ENCODE assay signal across 8 mouse cellular contexts in the genomic region with DNA sequence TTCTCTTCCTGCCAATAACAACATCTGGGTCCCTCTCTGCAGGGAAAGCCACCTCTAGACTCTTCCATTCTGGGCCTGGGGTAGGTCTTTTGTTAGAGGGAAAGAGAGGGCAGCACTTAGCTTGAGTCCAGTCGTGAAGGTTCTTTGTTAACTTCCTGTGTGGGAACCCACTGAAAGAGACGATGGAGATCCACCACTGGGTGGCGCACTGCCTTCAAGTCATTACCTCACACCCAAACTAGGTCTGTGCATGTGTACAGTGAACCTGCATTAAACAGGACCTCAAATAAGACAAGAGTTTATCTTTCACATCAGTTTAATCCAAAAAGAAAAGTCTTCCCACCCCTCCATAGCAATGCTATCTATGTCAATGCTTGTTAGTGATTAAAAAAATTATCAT. TPM values are rescaled to one million over a fixed set of nuclear protein-coding genes. Genes with fewer than 3 reads are reported as not detected.
DNase-seq lines count a peak whose midpoint lies in the region; ATAC-seq and TF ChIP-seq lines count a peak whose summit lies in the region.

No protein-coding gene starts in this region.

- no peak overlapping the region for H3K9ac ChIP-seq in midbrain, embryonic 15.5 days
- no peak overlapping the region for H3K9ac ChIP-seq in midbrain, postnatal 0 days (replicated peaks; ENCODE audit: low read length, poor library complexity, severe bottlenecking)

- H3K27me3 ChIP-seq in midbrain, embryonic 10.5 days (ENCODE audit: low read depth, poor library complexity, severe bottlenecking), result no peaks in the 10 kb centered on the region
- H3K27me3 ChIP-seq in midbrain, embryonic 15.5 days (replicated peaks), result no peaks in the 10 kb centered on the region
- H3K27me3 ChIP-seq in midbrain, postnatal 0 days (ENCODE audit: insufficient read depth, low read length), result no peaks in the 10 kb centered on the region

- DNase-seq in midbrain, embryonic 10.5 days (ENCODE audit: low spot score), result peak; percentile 68
- DNase-seq in cerebellum, postnatal 4 days (ENCODE audit: low spot score in 2 of 2), result peak; percentile 56 to 73
- peak; percentile 62 for DNase-seq in gastrocnemius, postnatal 14 days
- peak; percentile 13 for DNase-seq in kidney, adult 11 months
- peak; percentile 75 for DNase-seq in left cerebral cortex, postnatal 4 days
- peak; percentile 75 for DNase-seq in midbrain, postnatal 0 days (ENCODE audit: low spot score)
- peak; percentile 59 to 74 for DNase-seq in spleen, postnatal 36 days (ENCODE audit: low spot score in 2 of 2)

- intact Hi-C loops in gastrocnemius, postnatal 14 days (cut with DNase I; ENCODE audit: low total_unique reads), result loop anchor here (5.0 to 10.0 kb wide), 2 partner anchors 115 to 328 kb away; no protein-coding TSS in a partner anchor
- intact Hi-C loops in left cerebral cortex, postnatal 4 days (cut with DNase I), result loop anchor here (5.0 to 10.0 kb wide), 3 partner anchors 115 to 928 kb away; no protein-coding TSS in a partner anchor

- H3K27ac ChIP-seq in midbrain, embryonic 10.5 days (replicated peaks), result no peak overlapping the region
- H3K27ac ChIP-seq in midbrain, embryonic 15.5 days, result no peak overlapping the region
- no peak overlapping the region for H3K27ac ChIP-seq in midbrain, postnatal 0 days (ENCODE audit: low read depth, low read length)

- H3K4me2 ChIP-seq in midbrain, embryonic 15.5 days, result no peak overlapping the region
- H3K4me2 ChIP-seq in midbrain, postnatal 0 days (ENCODE audit: low read depth, low read length, poor library complexity, severe bottlenecking), result no peak overlapping the region

- no peaks in the 10 kb centered on the region for H3K4me1 ChIP-seq in midbrain, embryonic 10.5 days
- H3K4me1 ChIP-seq in midbrain, embryonic 15.5 days, result no peaks in the 10 kb centered on the region
- no peaks in the 10 kb centered on the region for H3K4me1 ChIP-seq in midbrain, postnatal 0 days (ENCODE audit: insufficient read depth, low read length)

- peak; percentile 88 for TF ChIP-seq CTCF in midbrain, postnatal 0 days (IDR thresholded peaks at IDR 0.05)

- H3K36me3 ChIP-seq in midbrain, embryonic 10.5 days, result no peaks in the 10 kb centered on the region
- no peaks in the 10 kb centered on the region for H3K36me3 ChIP-seq in midbrain, embryonic 15.5 days (replicated peaks)
- no peaks in the 10 kb centered on the region for H3K36me3 ChIP-seq in midbrain, postnatal 0 days (ENCODE audit: insufficient read depth, low read length)

- H3K9me3 ChIP-seq in midbrain, embryonic 10.5 days (replicated peaks), result no peaks in the 10 kb centered on the region
- no peaks in the 10 kb centered on the region for H3K9me3 ChIP-seq in midbrain, embryonic 15.5 days
- no peaks in the 10 kb centered on the region for H3K9me3 ChIP-seq in midbrain, postnatal 0 days (ENCODE audit: low read length)

- no peak overlapping the region for H3K4me3 ChIP-seq in midbrain, embryonic 10.5 days
- no peak overlapping the region for H3K4me3 ChIP-seq in midbrain, embryonic 15.5 days
- no peak overlapping the region for H3K4me3 ChIP-seq in midbrain, postnatal 0 days (ENCODE audit: low read depth, low read length)

- ATAC-seq in midbrain, embryonic 15.5 days (replicated peaks), result no peak; the same call in 1 of the 2 replicates
- 0 out of 2 replicates have a peak, but pooled peaks have one; percentile 55 for ATAC-seq in midbrain, postnatal 0 days (ENCODE audit: low FRiP score)

- 3% methylated on average over 3 of the region's 3 CpGs for WGBS in midbrain, embryonic 10.5 days
- 4% methylated on average over 3 of the region's 3 CpGs for WGBS in midbrain, embryonic 15.5 days
- 2% methylated on average over 3 of the region's 3 CpGs for WGBS in midbrain, postnatal 0 days

RNA-seq across cellular contexts. Expression of a gene that starts 31.0 kb away (rescaled TPM):
- not detected in 2 replicates for polyA plus RNA-seq in midbrain, embryonic 10.5 days (2016; fragmentation: Nextera tagmentation; extraction: Ambion mirVana)
- not detected in 2 replicates for polyA plus RNA-seq in midbrain, embryonic 15.5 days (2015; fragmentation: Nextera tagmentation; extraction: Ambion mirVana)
- not detected for total RNA-seq in gastrocnemius, postnatal 14 days (2021)
- not detected for total RNA-seq in left cerebral cortex, postnatal 4 days (2021)
- total RNA-seq in midbrain, postnatal 0 days (2014; rRNA removed), result not detected in 2 replicates
- polyA plus RNA-seq in midbrain, postnatal 0 days (2015; fragmentation: Nextera tagmentation; extraction: Ambion mirVana), result not detected in 2 replicates

RNA-seq across cellular contexts. Expression of a gene that starts 41.8 kb away (rescaled TPM):
- not detected in 2 replicates for polyA plus RNA-seq in midbrain, embryonic 10.5 days (2016; fragmentation: Nextera tagmentation; extraction: Ambion mirVana)
- 0.88 and 0.95 TPM in 2 replicates for polyA plus RNA-seq in midbrain, embryonic 15.5 days (2015; fragmentation: Nextera tagmentation; extraction: Ambion mirVana)
- 10 to 100 TPM; 13.6 to 19.2 TPM for total RNA-seq in gastrocnemius, postnatal 14 days (2021)
- 1 to 10 TPM; 2.2 to 2.3 TPM for total RNA-seq in left cerebral cortex, postnatal 4 days (2021)
- 2.0 and 2.5 TPM in 2 replicates for total RNA-seq in midbrain, postnatal 0 days (2014; rRNA removed)
- polyA plus RNA-seq in midbrain, postnatal 0 days (2015; fragmentation: Nextera tagmentation; extraction: Ambion mirVana), result 1.6 and 1.7 TPM in 2 replicates

Comparison
In these comparisons a context has a peak if more than half of its experiments do, and no peak if none do; other contexts are left out.
1. DNase-seq: peak in every context shown above with its lines; median percentile 75 in left cerebral cortex, postnatal 4 days; 75 in midbrain, postnatal 0 days; 68 in midbrain, embryonic 10.5 days; 66 in spleen, postnatal 36 days; 64 in cerebellum, postnatal 4 days; 62 in gastrocnemius, postnatal 14 days; 13 in kidney, adult 11 months.